Mouse (Mus musculus): ENCODE data around the gene Gm20388. TPM values are rescaled to one million over a fixed set of nuclear protein-coding genes. Genes with fewer than 3 reads are reported as not detected.

Gene Gm20388
- polyA plus RNA-seq, 1 experiment from 2014 or later: 3.6 TPM

DNA sequence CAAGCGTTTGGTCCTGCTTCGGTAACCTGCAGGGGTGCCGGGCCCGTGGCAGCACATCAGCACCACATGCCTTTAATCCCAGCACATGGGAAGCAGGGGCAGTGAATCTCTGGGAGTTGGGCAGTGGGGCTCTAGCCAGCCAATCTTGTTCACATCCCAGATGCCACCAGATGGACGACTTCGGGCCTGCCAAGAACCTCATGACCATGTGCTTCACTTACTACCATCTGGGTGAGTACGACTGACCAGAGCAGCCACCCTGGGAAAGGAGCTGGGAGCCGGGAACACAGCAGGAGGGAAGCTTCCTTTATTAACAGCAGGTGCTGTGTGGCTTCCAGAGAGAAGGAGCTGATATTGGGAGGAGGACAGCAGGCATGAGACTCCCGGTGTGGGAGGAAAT is 240.5 kb downstream of the Gm20388 start:
- H3K4me1 ChIP-seq: peaks cover 48% of the 10 kb centered on the region
- H3K36me3 ChIP-seq (replicated peaks): no peaks in the 10 kb centered on the region
- no peak overlapping the region for H3K27ac ChIP-seq (replicated peaks)
- no peak for DNase-seq (ENCODE audit: low spot score)
- 65% methylated on average over 9 of the region's 9 CpGs for WGBS
- H3K27me3 ChIP-seq (replicated peaks; ENCODE audit: low read depth, poor library complexity, severe bottlenecking): 0 out of 2 replicates have a peak, but pooled peaks cover 6% of the 10 kb centered on the region
- H3K9me3 ChIP-seq: no peaks in the 10 kb centered on the region
- no peak overlapping the region for H3K4me3 ChIP-seq

DNA sequence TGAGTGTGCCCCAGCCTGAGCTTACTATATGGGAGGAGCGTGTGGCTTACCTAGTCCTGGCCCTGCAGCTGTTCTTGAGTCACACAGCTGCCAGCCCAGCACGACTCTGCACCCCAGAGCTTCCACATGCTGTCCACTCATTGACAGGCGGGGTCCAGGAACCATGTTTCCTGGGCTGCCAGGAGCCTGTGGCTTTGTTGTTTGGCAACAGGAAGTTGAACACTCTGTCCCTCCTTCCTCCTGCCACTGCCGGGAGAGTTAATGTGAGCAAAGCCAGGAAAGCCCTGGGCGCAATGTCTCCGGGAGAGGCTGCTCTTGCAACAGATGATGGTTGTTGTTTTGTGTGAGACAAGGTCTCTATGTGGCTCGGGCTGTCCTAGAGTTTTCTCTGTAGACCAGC is 242.0 kb downstream of the Gm20388 start:
- Histone ChIP-seq H3K36me3 (replicated peaks) (no peaks in the 10 kb centered on the region), H3K27ac (replicated peaks) (peak overlapping the region; percentile 54), H3K4me1 (peaks cover 60% of the 10 kb centered on the region), H3K9me3 (no peaks in the 10 kb centered on the region), H3K27me3 (replicated peaks; ENCODE audit: low read depth, poor library complexity, severe bottlenecking) (0 out of 2 replicates have a peak, but pooled peaks cover 6% of the 10 kb centered on the region), H3K4me3 (no peak overlapping the region)
- no peak for DNase-seq (ENCODE audit: low spot score)
- 61% methylated on average over 7 of the region's 7 CpGs for WGBS

DNA sequence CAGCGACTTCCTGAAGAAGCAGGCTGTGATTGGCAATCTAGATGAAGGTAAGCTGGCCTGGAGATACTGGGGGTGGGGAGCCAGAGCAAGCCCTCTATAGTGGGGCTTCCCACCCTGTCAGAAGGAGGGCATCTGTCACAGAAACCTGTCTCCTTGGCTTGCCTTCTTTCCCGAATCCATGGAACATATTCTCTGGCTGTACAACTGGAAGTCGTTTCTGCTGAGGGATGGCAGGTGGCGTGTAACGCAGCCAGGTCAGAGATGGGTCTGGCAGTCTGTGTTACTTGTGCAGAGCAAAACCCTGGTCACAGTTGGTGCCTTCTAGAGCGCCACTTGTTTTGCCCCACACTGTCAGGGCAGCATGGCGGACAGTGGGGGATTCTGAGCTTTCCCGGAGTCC is 249.7 kb downstream of the Gm20388 start:
- Histone ChIP-seq H3K4me1 (peaks cover 60% of the 10 kb centered on the region), H3K36me3 (replicated peaks) (no peaks in the 10 kb centered on the region), H3K4me3 (no peak overlapping the region), H3K9me3 (no peaks in the 10 kb centered on the region), H3K27ac (replicated peaks) (no peak overlapping the region), H3K27me3 (replicated peaks; ENCODE audit: low read depth, poor library complexity, severe bottlenecking) (peaks cover 40% of the 10 kb centered on the region)
- WGBS: 80% methylated on average over 8 of the region's 8 CpGs
- DNase-seq (ENCODE audit: low spot score): no peak

DNA sequence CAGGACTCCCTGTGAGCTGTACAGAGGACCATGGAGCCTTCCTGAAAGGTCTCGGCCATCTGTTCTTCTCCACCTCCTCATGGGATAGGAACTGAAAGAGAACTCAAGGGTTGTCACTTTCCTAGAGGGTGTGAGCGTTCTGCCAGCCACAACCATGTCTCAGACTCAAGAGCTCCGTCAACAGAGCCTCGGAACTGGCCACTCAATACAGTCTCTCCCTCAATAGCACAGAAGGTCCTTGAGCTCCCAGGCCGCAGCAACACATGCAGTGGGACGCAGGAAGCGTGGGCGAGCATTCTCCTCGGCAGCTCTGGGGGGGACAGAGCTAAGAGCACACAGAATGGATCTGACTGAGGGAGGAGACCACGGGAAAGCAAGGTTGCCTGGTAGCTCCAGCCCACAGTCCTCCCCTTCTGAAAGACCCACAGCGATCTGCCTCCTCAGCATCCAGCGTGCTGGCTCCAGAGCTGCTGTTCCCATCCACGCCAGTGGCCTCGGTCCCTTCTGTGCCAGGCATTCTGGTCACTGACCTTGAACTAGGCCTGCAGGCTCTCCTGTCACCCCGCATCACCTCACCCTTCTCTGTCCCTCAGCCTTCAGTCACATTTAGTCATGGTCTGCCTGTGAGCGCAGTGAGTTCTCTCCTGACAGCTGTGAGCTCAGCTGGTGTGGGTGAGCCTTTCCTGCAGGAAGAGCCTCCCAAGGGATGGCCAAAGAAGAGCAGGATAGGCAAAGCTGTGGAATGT is 251.2 kb downstream of the Gm20388 start:
- no peaks in the 10 kb centered on the region for H3K9me3 ChIP-seq
- H3K4me1 ChIP-seq: peaks cover 46% of the 10 kb centered on the region
- H3K27me3 ChIP-seq (replicated peaks; ENCODE audit: low read depth, poor library complexity, severe bottlenecking): peaks cover 53% of the 10 kb centered on the region
- no peak overlapping the region for H3K27ac ChIP-seq (replicated peaks)
- DNase-seq (ENCODE audit: low spot score): no peak
- no peaks in the 10 kb centered on the region for H3K36me3 ChIP-seq (replicated peaks)
- 79% methylated on average over 16 of the region's 16 CpGs for WGBS
- no peak overlapping the region for H3K4me3 ChIP-seq

DNA sequence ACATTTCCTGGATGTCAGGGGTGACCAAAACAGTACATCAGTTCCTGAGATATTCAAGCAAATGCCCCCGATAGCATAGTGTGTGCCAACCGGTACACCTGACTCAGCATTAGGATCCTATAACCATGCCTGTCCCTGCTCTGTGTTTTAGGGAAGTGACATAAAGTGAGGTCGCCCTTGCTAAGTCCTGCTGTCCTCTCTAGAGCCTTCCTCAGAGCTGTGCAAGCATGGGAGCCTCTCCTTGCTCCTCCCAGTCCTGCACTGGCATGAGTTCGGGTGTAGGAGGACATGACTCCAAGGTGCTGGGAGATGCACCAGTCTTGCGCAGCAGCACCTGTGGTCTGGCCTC is 251.7 kb downstream of the Gm20388 start:
- H3K36me3 ChIP-seq (replicated peaks): no peaks in the 10 kb centered on the region
- H3K4me1 ChIP-seq: peaks cover 41% of the 10 kb centered on the region
- H3K4me3 ChIP-seq: no peak overlapping the region
- 87% methylated on average over 5 of the region's 5 CpGs for WGBS
- H3K9me3 ChIP-seq: no peaks in the 10 kb centered on the region
- H3K27me3 ChIP-seq (replicated peaks; ENCODE audit: low read depth, poor library complexity, severe bottlenecking): peaks cover 58% of the 10 kb centered on the region
- DNase-seq (ENCODE audit: low spot score): no peak
- H3K27ac ChIP-seq (replicated peaks): no peak overlapping the region

DNA sequence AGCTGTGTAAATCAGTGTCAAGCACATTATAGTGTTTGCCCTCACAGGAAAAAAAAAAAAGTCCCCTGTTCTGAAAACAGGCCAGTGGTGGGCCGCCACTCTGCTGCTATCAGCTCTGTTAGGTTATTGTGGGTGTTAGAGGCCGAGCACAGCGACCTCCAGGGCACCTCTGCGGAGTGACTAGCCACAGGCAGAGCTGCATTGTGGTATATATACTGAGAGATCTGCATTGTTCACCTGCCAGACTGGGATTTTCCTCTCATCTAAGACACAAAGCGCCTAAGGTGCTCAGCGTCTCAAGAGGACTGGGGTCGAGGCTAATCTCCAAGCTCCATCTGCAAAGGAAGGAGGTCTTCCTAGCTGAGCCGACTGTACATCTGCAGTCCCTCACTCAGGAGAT is 252.7 kb downstream of the Gm20388 start:
- 73% methylated on average over 8 of the region's 8 CpGs for WGBS
- Histone ChIP-seq H3K27me3 (replicated peaks; ENCODE audit: low read depth, poor library complexity, severe bottlenecking) (peaks cover 68% of the 10 kb centered on the region), H3K9me3 (no peaks in the 10 kb centered on the region), H3K4me3 (no peak overlapping the region), H3K27ac (replicated peaks) (no peak overlapping the region), H3K36me3 (replicated peaks) (no peaks in the 10 kb centered on the region), H3K4me1 (peaks cover 48% of the 10 kb centered on the region)
- DNase-seq (ENCODE audit: low spot score): no peak

DNA sequence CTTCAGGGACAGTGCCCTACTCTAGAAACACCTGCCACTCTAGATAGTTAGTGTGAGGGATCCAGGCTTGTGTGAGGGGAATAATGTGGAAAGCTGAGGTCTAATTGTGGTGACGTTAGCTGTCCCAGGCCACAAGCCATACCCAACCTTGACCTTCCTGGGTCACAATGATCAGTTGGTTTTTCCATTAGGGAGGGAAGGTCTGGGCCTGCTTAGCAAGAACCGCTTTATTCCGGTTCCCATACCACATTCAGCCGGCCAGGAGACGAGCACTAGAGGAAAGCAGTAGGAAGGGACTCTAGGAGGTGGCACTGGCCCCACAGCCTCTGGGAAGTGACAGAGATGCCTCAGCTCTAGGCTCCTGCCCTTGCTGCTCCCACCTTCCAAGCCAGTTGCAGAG is 253.4 kb downstream of the Gm20388 start:
- H3K4me1 ChIP-seq: peaks cover 53% of the 10 kb centered on the region

DNA sequence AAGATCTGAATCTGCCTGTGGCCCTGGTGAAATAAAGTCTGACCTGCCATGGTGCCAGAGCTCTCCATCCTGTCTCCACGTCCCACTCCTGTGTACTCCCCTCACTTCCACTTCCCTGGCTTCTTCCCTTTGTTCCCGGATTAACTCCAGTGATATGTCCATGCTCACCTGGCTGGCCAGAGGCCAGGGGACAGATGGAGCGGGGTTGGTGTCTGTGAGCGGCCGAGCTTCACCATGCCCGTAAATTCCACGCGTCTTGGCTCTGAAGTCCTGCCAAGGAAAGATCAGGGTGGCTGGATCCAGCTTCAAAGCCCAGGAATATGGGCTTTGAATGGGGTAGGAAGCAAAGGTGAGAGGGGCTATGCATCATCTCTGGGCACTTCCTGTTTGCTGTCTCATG is 256.5 kb downstream of the Gm20388 start:
- Histone ChIP-seq H3K27ac (replicated peaks) (no peak overlapping the region), H3K36me3 (replicated peaks) (no peaks in the 10 kb centered on the region), H3K4me3 (no peak overlapping the region), H3K4me1 (peaks cover 51% of the 10 kb centered on the region), H3K27me3 (replicated peaks; ENCODE audit: low read depth, poor library complexity, severe bottlenecking) (peaks cover 63% of the 10 kb centered on the region), H3K9me3 (no peaks in the 10 kb centered on the region)
- no peak for DNase-seq (ENCODE audit: low spot score)
- WGBS: 90% methylated on average over 8 of the region's 8 CpGs

More for the DNA sequence above, 253.4 kb downstream of the Gm20388 start:
- 79% methylated on average over 5 of the region's 5 CpGs for WGBS
- DNase-seq (ENCODE audit: low spot score): no peak
- Histone ChIP-seq H3K4me3 (no peak overlapping the region), H3K27ac (replicated peaks) (0 out of 2 replicates have a peak overlapping the region, but pooled peaks have one; percentile 5), H3K36me3 (replicated peaks) (no peaks in the 10 kb centered on the region), H3K9me3 (no peaks in the 10 kb centered on the region), H3K27me3 (replicated peaks; ENCODE audit: low read depth, poor library complexity, severe bottlenecking) (peaks cover 72% of the 10 kb centered on the region)

DNA sequence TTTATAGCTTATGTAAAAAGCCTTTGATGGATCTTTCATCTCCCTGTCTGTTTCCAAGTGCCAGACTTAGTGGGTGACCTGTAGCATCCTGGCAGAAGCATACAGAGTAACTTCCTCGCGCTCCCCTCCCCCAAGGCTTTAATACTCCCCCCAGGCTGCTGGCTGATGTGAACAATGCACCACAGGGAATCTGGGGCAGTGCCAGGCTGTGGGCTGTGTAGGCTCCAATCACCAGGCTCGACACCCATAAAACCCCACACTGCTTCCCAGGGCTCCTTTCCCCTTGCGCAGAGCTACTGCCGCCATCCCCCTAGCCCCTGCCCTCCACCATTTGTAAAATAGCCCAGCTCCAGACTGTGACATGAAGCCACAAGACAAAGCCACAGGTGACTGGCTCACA is 257.2 kb downstream of the Gm20388 start:
- peaks cover 64% of the 10 kb centered on the region for H3K27me3 ChIP-seq (replicated peaks; ENCODE audit: low read depth, poor library complexity, severe bottlenecking)

DNA sequence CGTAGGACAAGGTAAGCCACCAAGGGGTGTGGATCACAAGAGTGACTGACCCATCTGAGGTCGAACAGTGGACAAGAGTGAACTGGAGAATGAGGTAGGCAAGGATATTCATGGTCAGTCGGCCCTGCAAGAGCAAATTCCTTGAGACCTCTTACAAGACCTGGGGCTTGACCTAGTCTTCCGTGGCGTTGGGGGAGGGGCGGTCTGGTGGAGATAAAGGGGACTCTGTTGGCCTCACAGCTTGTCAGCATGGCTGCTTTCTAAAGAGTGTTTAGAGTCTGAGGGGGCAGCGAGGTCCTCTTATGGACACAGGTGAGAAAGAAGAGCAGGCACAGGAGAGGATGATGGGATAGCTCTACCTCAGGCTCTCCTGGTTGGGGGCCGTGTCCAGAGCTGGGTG is 258.5 kb downstream of the Gm20388 start:
- Histone ChIP-seq H3K36me3 (replicated peaks) (no peaks in the 10 kb centered on the region), H3K4me3 (no peak overlapping the region), H3K4me1 (peaks cover 36% of the 10 kb centered on the region), H3K27me3 (replicated peaks; ENCODE audit: low read depth, poor library complexity, severe bottlenecking) (peaks cover 74% of the 10 kb centered on the region), H3K9me3 (no peaks in the 10 kb centered on the region), H3K27ac (replicated peaks) (no peak overlapping the region; the same call in 1 of the 2 replicates)
- 37% methylated on average over 8 of the region's 8 CpGs for WGBS
- no peak for DNase-seq (ENCODE audit: low spot score)

More for the DNA sequence above, 257.2 kb downstream of the Gm20388 start:
- DNase-seq (ENCODE audit: low spot score): no peak
- H3K4me3 ChIP-seq: no peak overlapping the region
- H3K36me3 ChIP-seq (replicated peaks): no peaks in the 10 kb centered on the region
- 29% methylated on average over 5 of the region's 5 CpGs for WGBS
- H3K9me3 ChIP-seq: no peaks in the 10 kb centered on the region
- peak overlapping the region; percentile 37 for H3K27ac ChIP-seq (replicated peaks)
- H3K4me1 ChIP-seq: peaks cover 46% of the 10 kb centered on the region

DNA sequence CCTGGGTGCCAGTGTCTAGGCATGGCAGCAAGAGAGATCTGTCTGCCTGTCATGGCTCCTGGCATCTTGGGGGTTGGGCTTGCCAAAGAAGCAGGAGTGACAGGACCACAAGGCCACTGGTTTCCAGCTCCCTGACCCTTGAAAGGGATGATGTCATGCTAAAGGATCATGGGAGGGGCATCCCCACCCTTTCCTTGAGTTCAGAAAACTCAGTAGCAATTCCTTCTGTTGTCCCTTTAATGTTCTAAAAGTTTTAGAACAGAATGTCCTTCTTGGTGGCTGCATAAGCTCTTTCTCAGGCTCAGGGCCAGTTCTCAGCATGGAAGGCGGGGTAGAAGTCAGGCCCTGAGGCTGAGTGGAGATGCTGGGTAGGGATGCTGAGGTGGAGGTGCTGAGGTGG is 262.6 kb downstream of the Gm20388 start:
- Histone ChIP-seq H3K27me3 (replicated peaks; ENCODE audit: low read depth, poor library complexity, severe bottlenecking) (peaks cover 82% of the 10 kb centered on the region), H3K27ac (replicated peaks) (no peak overlapping the region), H3K4me1 (peaks cover 63% of the 10 kb centered on the region), H3K9me3 (no peaks in the 10 kb centered on the region), H3K4me3 (no peak overlapping the region), H3K36me3 (replicated peaks) (no peaks in the 10 kb centered on the region)
- 67% methylated on average over 1 of the region's 1 CpGs for WGBS
- no peak for DNase-seq (ENCODE audit: low spot score)

DNA sequence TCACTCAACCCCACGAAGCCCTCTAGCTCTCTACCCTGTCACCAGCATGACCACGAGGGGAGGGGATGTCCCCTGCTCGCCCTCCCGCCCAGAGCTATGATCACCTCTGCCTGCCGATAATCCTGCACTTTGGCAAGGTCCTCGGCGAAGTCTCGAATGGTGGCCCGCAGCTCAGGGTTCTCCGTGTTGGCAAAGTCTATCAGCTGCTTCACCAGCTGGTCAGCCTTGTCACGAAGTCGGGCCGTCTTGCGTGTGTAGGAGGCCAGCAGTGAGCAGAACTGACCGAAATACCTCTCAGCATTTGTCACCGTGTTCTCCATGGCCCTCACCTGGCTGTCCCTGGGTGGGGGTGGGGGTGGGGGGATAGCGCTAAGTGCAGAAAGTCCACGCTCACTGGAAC is 264.0 kb downstream of the Gm20388 start:
- DNase-seq (ENCODE audit: low spot score): no peak
- H3K9me3 ChIP-seq: no peaks in the 10 kb centered on the region
- H3K27ac ChIP-seq (replicated peaks): no peak overlapping the region
- H3K4me3 ChIP-seq: no peak overlapping the region
- H3K4me1 ChIP-seq: peaks cover 64% of the 10 kb centered on the region
- H3K36me3 ChIP-seq (replicated peaks): no peaks in the 10 kb centered on the region
- WGBS: 44% methylated on average over 18 of the region's 18 CpGs
- peaks cover 74% of the 10 kb centered on the region for H3K27me3 ChIP-seq (replicated peaks; ENCODE audit: low read depth, poor library complexity, severe bottlenecking)

DNA sequence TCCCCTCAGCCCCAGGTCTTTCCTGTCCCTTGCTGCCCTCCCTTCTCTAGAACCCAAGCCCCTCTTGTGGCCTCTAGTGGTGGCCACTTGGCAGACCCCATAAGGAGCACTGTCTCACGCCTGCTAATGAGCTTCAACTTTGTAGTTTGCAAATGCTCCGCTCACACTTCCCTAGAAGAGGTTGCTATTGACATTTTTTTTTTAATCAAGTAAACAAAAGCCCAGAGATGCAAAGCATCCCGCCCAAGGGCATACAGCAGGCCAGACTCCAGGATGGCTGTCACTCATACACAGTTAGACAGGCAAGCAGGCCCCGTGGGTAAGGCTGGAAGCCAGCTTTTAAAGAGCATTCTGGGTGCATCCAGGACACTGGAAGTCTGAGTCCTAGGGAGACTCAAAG is 266.0 kb downstream of the Gm20388 start:
- DNase-seq (ENCODE audit: low spot score): no peak
- H3K27me3 ChIP-seq (replicated peaks; ENCODE audit: low read depth, poor library complexity, severe bottlenecking): peaks cover 68% of the 10 kb centered on the region
- H3K27ac ChIP-seq (replicated peaks): peak overlapping the region; percentile 84
- H3K36me3 ChIP-seq (replicated peaks): no peaks in the 10 kb centered on the region
- H3K4me1 ChIP-seq: peaks cover 71% of the 10 kb centered on the region
- 12% methylated on average over 4 of the region's 4 CpGs for WGBS
- peak overlapping the region; percentile 45 for H3K4me3 ChIP-seq
- H3K9me3 ChIP-seq: no peaks in the 10 kb centered on the region

All from embryonic facial prominence, embryonic 10.5 days (tissue).